Mouse (Mus musculus) limb, embryonic 15.5 days (tissue): ENCODE measurements around the gene Irak3. TPM values are rescaled to one million over a fixed set of nuclear protein-coding genes. Genes with fewer than 3 reads are reported as not detected.

Source experiments
- ATAC-seq: fragments of 200-750 bp; cut with Nextera tagmentation; 2 replicates; pipeline ENCODE4 v1.8.0; 2017; ENCODE audit warnings: low read depth, moderate TSS enrichment; ENCODE audit not compliant: insufficient number of reproducible peaks, low FRiP score, low TSS enrichment
- H3K27ac ChIP-seq: fragments of 300-500 bp; sonication (generic); 2 replicates; pipeline ENCODE4 v1.5.1; 2015; ENCODE audit warnings: moderate library complexity, mild to moderate bottlenecking, inconsistent platforms
- H3K27me3 ChIP-seq: fragments of 300-500 bp; sonication (generic); 2 replicates; pipeline ENCODE4 v1.6.1; 2015; ENCODE audit warnings: inconsistent platforms
- H3K36me3 ChIP-seq: fragments of 300-500 bp; sonication (generic); 2 replicates; pipeline ENCODE4 v1.6.1; 2015; ENCODE audit warnings: inconsistent platforms
- H3K4me1 ChIP-seq: fragments of 300-500 bp; sonication (generic); 2 replicates; pipeline ENCODE4 v1.6.1; 2015; ENCODE audit warnings: inconsistent platforms
- H3K4me2 ChIP-seq: fragments of 300-500 bp; sonication (generic); 2 replicates; pipeline ENCODE4 v1.6.1; 2015; ENCODE audit warnings: mild to moderate bottlenecking, inconsistent platforms
- H3K4me3 ChIP-seq: fragments of 300-500 bp; sonication (generic); 2 replicates; pipeline ENCODE4 v1.5.1; 2015; ENCODE audit warnings: mild to moderate bottlenecking, inconsistent platforms
- H3K9ac ChIP-seq: fragments of 300-500 bp; sonication (generic); 2 replicates; pipeline ENCODE4 v1.6.1; 2015; ENCODE audit warnings: inconsistent platforms
- H3K9me3 ChIP-seq: fragments of 300-500 bp; sonication (generic); 2 replicates; pipeline ENCODE4 v1.6.1; 2016; ENCODE audit warnings: inconsistent platforms
- WGBS: fragments of 180-500 bp; shearing (Covaris S2); methylation state at CpG from one replicate; pipeline ENCODE4 v1.1.7; 2015; 5-methylcytosine and 5-hydroxymethylcytosine counted together
- polyA plus RNA-seq: library from polyadenylated mRNA; unstranded; fragments of >200 nt; fragmentation: Nextera tagmentation; extraction: Ambion mirVana; gene quantifications from 2 replicates; pipeline ENCODE4 v1.2.1, GENCODE M21; 2015

Irak3 gene
- polyA plus RNA-seq, 1 experiment from 2014 or later = 2.4 TPM

DNA sequence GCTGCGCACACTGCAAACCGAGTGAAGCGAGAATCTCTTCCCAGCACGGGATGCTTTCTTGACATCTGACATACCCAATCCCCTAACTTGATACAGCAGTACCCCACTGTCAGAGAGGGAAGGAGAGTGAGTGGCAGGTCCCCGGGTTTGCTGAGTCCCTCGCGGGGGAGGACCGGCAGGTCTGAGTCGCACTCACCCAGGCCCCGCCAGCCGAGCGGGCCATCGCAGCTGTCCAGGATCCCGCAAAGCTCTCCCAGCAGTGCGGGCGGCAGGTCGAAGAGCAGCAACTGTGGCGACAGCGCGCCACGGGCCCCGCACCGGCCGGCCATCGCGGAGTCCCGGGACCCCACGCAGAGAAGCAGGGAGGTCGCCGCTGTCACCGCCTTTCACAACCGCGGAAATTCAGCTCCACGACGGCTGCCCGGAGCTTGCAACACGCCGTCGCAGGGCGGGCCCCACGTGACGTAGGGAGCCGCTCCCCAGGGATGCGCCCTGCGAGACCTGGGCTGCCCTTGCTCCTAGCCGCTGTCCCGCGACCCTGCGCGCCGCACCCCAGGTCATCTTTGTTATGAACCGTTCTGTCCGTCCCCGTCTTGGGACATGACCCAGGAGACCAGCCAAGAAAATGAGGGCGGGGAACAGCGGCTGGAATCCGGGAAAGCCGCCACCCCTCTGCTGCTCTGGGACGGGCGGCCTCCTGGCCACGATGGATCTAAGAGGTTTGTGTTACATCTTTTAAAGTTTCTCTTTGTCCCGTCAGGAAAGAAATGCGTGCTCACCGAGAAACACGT is 604 bp downstream of the Irak3 start, which contains the start of gene Tmbim4:
Gene Tmbim4, plus strand, starts transcription at position 460 of the 791 bp plus-strand sequence.
- 0 out of 2 replicates have a peak, but pooled peaks have one; percentile 52 for ATAC-seq
- H3K27ac ChIP-seq = no peak within 1 kb of the TSS
- H3K36me3 ChIP-seq = no peaks in the 10 kb centered on the region
- WGBS = 1% methylated on average over 65 of the region's 65 CpGs
- H3K27me3 ChIP-seq = peaks cover 6% of the 10 kb centered on the region; the same call in 1 of the 2 replicates
- H3K4me1 ChIP-seq = peaks cover 6% of the 10 kb centered on the region; the same call in 1 of the 2 replicates
- peak within 1 kb of the TSS; percentile 60 for H3K4me3 ChIP-seq
- no peaks in the 10 kb centered on the region for H3K9me3 ChIP-seq
- peak within 1 kb of the TSS; percentile 42 for H3K9ac ChIP-seq
- H3K4me2 ChIP-seq = peak within 1 kb of the TSS; percentile 95

DNA sequence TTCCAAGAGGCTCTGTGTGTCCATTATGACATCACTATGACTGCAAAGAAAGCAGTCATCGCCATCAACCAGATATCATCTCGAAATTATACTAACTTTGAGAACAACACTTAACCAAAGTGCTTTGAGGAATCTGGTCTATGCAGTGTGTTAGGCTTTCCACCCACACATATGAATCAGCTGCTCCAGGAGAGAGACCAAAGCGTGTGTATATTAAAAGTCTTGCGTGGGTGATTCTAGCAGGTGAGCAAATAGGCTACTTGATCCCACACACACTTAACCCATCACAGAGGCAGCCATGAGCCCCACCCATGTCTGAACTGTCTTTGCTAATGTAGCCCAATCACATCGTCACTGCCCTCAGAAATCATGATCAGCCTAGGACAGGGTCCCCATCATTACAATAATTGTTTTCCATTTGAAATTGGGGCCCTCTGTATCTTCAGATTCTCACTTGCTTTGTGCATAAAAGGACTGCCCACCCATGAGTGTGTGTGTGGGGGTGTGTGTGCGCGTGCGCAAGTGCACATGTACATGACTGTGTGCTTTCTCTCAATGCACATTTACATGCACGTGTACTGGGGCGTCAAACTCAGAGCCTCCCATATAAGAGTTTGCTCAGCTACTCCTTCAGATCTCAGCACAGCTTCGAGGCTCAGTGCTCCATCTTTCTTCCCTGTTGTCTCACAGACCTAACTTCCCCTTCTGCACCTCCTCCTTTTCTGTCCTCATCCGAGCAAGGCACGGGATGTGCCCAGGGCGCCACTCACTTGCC is 4.7 kb downstream of the Irak3 start:
- no peak overlapping the region for H3K4me2 ChIP-seq
- no peaks in the 10 kb centered on the region for H3K36me3 ChIP-seq
- H3K27ac ChIP-seq = no peak overlapping the region
- no peak overlapping the region for H3K9ac ChIP-seq
- peaks cover 6% of the 10 kb centered on the region; the same call in 1 of the 2 replicates for H3K4me1 ChIP-seq
- WGBS = 76% methylated on average over 14 of the region's 14 CpGs
- peaks cover 6% of the 10 kb centered on the region; the same call in 1 of the 2 replicates for H3K27me3 ChIP-seq
- no peak for ATAC-seq
- no peak overlapping the region for H3K4me3 ChIP-seq
- no peaks in the 10 kb centered on the region for H3K9me3 ChIP-seq

- Histone ChIP-seq H3K9ac (no peak overlapping the region), H3K4me1 (peaks cover 4% of the 10 kb centered on the region; the same call in 1 of the 2 replicates), H3K27me3 (no peaks in the 10 kb centered on the region), H3K9me3 (no peaks in the 10 kb centered on the region), H3K4me3 (no peak overlapping the region), H3K36me3 (no peaks in the 10 kb centered on the region), H3K27ac (no peak overlapping the region), H3K4me2 (no peak overlapping the region)
- ATAC-seq = no peak
- WGBS = 91% methylated on average over 8 of the region's 8 CpGs
Measured at GRCm38 (mm10) chr10:120193255-120193654, 8.7 kb downstream of the Irak3 start.

DNA sequence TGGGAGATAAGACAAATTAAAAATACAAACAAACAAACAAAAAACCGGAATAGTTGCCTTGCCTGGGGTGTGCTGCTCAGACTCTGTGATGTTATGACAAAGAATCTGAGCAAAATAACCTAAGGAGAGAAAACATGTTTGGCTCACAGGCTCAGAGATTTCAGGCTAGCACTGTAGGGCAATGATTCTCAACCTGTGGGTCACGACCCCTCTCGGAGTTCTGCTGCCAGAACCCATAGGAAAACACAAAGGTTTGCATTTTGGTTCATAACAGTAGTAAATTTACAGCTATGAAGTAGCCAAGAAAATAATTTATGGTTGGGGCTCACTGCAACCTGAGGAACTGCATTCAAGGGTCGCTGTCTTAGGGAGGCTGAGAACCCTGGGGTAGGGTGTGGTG is 9.7 kb downstream of the Irak3 start:
- Histone ChIP-seq H3K36me3 (no peaks in the 10 kb centered on the region), H3K9me3 (no peaks in the 10 kb centered on the region), H3K9ac (no peak overlapping the region), H3K4me1 (peaks cover 4% of the 10 kb centered on the region; the same call in 1 of the 2 replicates), H3K27me3 (no peaks in the 10 kb centered on the region), H3K27ac (no peak overlapping the region), H3K4me3 (no peak overlapping the region), H3K4me2 (no peak overlapping the region)
- no peak for ATAC-seq
- 83% methylated on average over 4 of the region's 4 CpGs for WGBS

DNA sequence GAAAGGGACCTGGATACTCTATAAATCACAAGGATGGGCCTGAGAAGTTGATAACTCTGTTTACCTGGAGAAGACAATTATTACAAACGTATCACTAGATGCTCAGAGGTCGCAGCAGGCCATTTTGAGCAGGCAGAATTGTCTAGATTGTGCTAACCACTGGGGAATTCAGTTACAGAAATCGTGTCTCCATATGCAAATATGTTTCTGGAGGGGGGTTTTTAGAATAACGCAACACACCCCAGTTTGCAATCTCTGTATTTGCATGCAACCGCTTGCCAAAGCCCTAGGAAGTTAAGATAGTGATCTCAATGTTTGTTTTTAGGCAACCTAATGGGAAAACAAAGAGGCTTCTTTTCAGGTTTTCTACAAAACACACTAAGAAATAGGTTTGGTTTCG is 10.8 kb downstream of the Irak3 start:
- ATAC-seq = no peak
- no peak overlapping the region for H3K27ac ChIP-seq
- H3K9ac ChIP-seq = no peak overlapping the region
- WGBS = 83% methylated on average over 6 of the region's 6 CpGs
- H3K4me1 ChIP-seq = peaks cover 4% of the 10 kb centered on the region; the same call in 1 of the 2 replicates
- H3K27me3 ChIP-seq = no peaks in the 10 kb centered on the region
- H3K4me2 ChIP-seq = no peak overlapping the region
- H3K4me3 ChIP-seq = no peak overlapping the region
- no peaks in the 10 kb centered on the region for H3K9me3 ChIP-seq
- H3K36me3 ChIP-seq = no peaks in the 10 kb centered on the region

DNA sequence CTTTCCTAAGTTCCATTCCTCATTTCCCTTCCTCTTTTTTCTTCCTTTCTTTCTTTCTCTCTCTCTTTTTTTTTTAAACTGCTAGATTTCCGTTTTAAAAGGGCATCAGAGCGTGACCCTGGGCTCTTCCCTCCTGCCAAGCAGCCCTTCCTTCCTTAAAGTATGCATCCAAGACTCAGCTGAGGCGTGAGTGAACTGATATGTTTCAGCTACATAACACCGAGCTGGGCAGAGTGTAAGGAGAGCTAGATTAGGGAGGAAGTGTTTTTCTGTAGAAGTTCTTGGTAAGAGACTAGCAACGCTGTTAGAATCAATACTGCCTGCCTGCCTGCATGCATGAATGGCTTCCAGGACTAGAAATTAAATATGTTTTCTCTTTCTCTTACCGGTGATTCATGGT is 12.1 kb downstream of the Irak3 start:
- no peaks in the 10 kb centered on the region for H3K36me3 ChIP-seq
- H3K4me3 ChIP-seq = no peak overlapping the region
- 36% methylated on average over 6 of the region's 6 CpGs for WGBS

DNA sequence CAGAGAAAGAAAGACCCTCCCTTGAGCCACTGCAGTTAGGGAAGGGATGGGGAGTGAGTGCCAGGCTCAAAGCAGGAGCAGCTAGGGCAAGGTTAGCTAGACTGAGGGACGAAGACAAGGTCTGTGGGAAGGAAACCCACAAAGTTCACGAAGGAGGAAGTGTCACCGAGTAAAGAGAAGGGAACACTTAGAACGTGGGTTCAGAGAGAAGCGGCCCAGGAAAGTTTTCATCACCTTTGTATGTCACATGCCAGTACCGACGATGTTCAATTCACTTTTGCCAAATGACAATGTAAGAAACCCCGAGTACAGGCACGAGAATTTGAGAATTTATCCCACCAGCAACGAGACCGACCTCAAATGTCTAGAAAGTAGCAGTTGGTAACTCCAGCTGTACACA is 12.7 kb downstream of the Irak3 start:
- Histone ChIP-seq H3K9ac (no peak overlapping the region), H3K4me1 (peaks cover 4% of the 10 kb centered on the region; the same call in 1 of the 2 replicates), H3K27ac (no peak overlapping the region), H3K27me3 (no peaks in the 10 kb centered on the region), H3K9me3 (no peaks in the 10 kb centered on the region), H3K4me2 (no peak overlapping the region), H3K36me3 (no peaks in the 10 kb centered on the region), H3K4me3 (no peak overlapping the region)
- no peak for ATAC-seq
- 63% methylated on average over 11 of the region's 11 CpGs for WGBS

More for the DNA sequence above, 12.1 kb downstream of the Irak3 start:
- peaks cover 4% of the 10 kb centered on the region; the same call in 1 of the 2 replicates for H3K4me1 ChIP-seq
- no peak for ATAC-seq
- no peak overlapping the region for H3K4me2 ChIP-seq
- H3K9ac ChIP-seq = no peak overlapping the region
- no peaks in the 10 kb centered on the region for H3K9me3 ChIP-seq
- no peak overlapping the region for H3K27ac ChIP-seq
- H3K27me3 ChIP-seq = no peaks in the 10 kb centered on the region

DNA sequence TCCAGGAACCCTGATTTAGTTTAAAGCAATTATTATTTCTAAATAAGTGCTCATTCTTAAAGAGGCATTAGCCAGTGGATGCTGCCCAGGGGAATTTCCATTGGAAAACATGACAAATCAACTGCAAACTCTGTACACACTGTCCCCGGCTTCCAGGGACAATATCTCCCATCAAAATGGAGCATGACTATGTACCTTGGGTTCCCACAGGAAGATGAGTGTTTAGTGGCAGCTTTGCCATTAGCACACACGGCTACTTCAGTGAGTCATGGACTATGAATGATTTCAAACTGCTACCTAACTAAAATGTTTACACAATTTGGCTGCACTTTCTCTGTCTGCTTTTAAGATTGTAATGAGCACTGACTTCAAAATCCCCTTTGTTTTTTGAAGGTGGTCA is 13.4 kb downstream of the Irak3 start:
- H3K27me3 ChIP-seq = no peaks in the 10 kb centered on the region
- peaks cover 4% of the 10 kb centered on the region; the same call in 1 of the 2 replicates for H3K4me1 ChIP-seq
- no peak overlapping the region for H3K4me3 ChIP-seq
- H3K27ac ChIP-seq = no peak overlapping the region
- no peak for ATAC-seq
- H3K4me2 ChIP-seq = no peak overlapping the region
- 63% methylated on average over 2 of the region's 2 CpGs for WGBS
- no peak overlapping the region for H3K9ac ChIP-seq
- no peaks in the 10 kb centered on the region for H3K36me3 ChIP-seq
- no peaks in the 10 kb centered on the region for H3K9me3 ChIP-seq

- Histone ChIP-seq H3K4me1 (no peaks in the 10 kb centered on the region), H3K27ac (no peak overlapping the region), H3K9ac (no peak overlapping the region), H3K36me3 (no peaks in the 10 kb centered on the region), H3K4me2 (no peak overlapping the region), H3K27me3 (no peaks in the 10 kb centered on the region), H3K9me3 (no peaks in the 10 kb centered on the region), H3K4me3 (no peak overlapping the region)
- ATAC-seq = no peak
- 87% methylated on average over 2 of the region's 2 CpGs for WGBS
Measured at GRCm38 (mm10) chr10:120183342-120183741, 18.6 kb downstream of the Irak3 start.

DNA sequence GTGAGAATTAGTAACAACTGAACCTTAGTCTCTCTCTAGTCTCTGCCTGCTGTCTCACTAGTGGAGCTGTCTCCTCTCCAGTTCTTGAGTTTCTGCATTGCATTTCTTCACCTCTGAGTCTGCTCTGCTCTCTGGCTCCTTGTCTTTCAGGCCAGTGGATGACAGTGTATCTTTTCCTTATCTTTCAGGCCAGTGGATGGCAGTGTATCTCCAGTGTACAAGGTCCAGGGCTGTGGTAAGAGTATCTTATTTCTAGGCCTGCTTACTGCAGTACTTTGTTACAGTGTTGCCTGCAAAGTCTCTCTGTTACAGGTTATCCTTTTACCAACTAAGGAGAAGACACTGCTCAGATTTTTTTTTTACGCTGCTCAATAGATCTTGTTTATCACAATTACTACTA is 19.0 kb downstream of the Irak3 start:
- no peaks in the 10 kb centered on the region for H3K36me3 ChIP-seq
- no peak overlapping the region for H3K4me3 ChIP-seq
- no peak overlapping the region for H3K4me2 ChIP-seq
- no peaks in the 10 kb centered on the region for H3K27me3 ChIP-seq
- H3K27ac ChIP-seq = no peak overlapping the region
- H3K4me1 ChIP-seq = no peaks in the 10 kb centered on the region
- 95% methylated on average over 1 of the region's 1 CpGs for WGBS
- no peaks in the 10 kb centered on the region for H3K9me3 ChIP-seq
- no peak overlapping the region for H3K9ac ChIP-seq
- ATAC-seq = no peak

DNA sequence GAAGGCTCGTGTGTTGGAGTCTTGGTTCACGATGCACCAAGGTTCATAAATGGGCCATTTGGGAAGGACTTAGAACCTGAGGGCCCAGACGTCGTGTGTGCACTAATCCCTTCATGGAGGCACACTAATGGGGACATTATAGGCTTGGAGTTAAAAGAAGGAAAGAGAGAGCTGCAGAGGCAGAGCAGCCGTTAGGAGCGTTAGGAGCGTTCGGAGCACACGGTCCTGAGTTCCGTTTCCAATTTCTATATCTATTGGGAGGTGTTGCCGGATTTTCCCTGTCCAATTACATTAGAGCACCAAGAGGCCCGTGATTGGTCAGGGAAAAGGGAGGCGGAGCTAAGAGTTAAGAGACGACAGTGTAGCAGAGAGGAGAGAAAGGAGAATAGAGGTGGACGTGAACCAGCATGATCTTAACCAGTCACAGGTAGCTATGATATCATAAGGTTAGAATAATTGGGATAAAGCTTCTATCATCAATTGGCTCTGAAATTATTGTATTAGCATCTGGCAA is 27.7 kb downstream of the Irak3 start:
- no peaks in the 10 kb centered on the region for H3K4me1 ChIP-seq
- no peaks in the 10 kb centered on the region for H3K36me3 ChIP-seq
- no peak overlapping the region for H3K4me2 ChIP-seq
- H3K9me3 ChIP-seq = no peaks in the 10 kb centered on the region
- WGBS = 79% methylated on average over 15 of the region's 15 CpGs
- no peaks in the 10 kb centered on the region for H3K27me3 ChIP-seq
- no peak overlapping the region for H3K4me3 ChIP-seq
- no peak overlapping the region for H3K27ac ChIP-seq
- ATAC-seq = no peak
- H3K9ac ChIP-seq = no peak overlapping the region

- H3K9ac ChIP-seq = no peak overlapping the region
- H3K4me2 ChIP-seq = no peak overlapping the region
- no peak for ATAC-seq
- 47% methylated on average over 5 of the region's 5 CpGs for WGBS
- H3K9me3 ChIP-seq = no peaks in the 10 kb centered on the region
- no peaks in the 10 kb centered on the region for H3K36me3 ChIP-seq
- no peak overlapping the region for H3K4me3 ChIP-seq
- no peak overlapping the region for H3K27ac ChIP-seq
- no peaks in the 10 kb centered on the region for H3K27me3 ChIP-seq
- no peaks in the 10 kb centered on the region for H3K4me1 ChIP-seq
Measured at GRCm38 (mm10) chr10:120171340-120171739, 30.6 kb downstream of the Irak3 start.
